Comparison of ENCODE assay signal across 10 mouse cellular contexts in genomic region chr7:71706201-71706600, GRCm38 (mm10).
DNase-seq lines count a peak whose midpoint lies in the region; ATAC-seq lines count a peak whose summit lies in the region.
"Had no signal": no experiment of that assay in that cellular context is flagged by ENCODE, and none has a peak within 500 bp of the region (broad histone marks: within the 10 kb centered on the region; RNA-seq: fewer than 3 reads in every experiment).

No protein-coding gene starts in this region.

- peak overlapping the region; percentile 74 for H3K4me2 ChIP-seq in heart, embryonic 11.5 days
- H3K4me2 ChIP-seq in lung, embryonic 16.5 days (ENCODE audit: low read depth, low read length) = no peak overlapping the region
- H3K4me2 ChIP-seq in hindbrain, embryonic 14.5 days (replicated peaks) = peak overlapping the region; percentile 74
- H3K4me2 ChIP-seq in stomach, embryonic 16.5 days (ENCODE audit: low read depth, low read length) = no peak overlapping the region; the same call in 1 of the 2 replicates

- H3K27ac ChIP-seq in heart, embryonic 11.5 days (ENCODE audit: low read depth, low read length) = 0 out of 2 replicates have a peak overlapping the region, but pooled peaks have one; percentile 57
- peak overlapping the region; percentile 47; the same call in 1 of the 2 replicates for H3K27ac ChIP-seq in lung, embryonic 16.5 days (ENCODE audit: low read length)
- H3K27ac ChIP-seq in hindbrain, embryonic 14.5 days = peak overlapping the region; percentile 72
- H3K27ac ChIP-seq in stomach, embryonic 16.5 days (ENCODE audit: low read length) = peak overlapping the region; percentile 6; the same call in 1 of the 2 replicates
- H3K27ac ChIP-seq: stomach, embryonic 15.5 days had no signal

- intact Hi-C loops in heart, postnatal 14 days (cut with DNase I) = loop anchor here (5.0 to 10.0 kb wide), 3 partner anchors 161 to 329 kb away; no protein-coding TSS in a partner anchor

- no peaks in the 10 kb centered on the region for H3K27me3 ChIP-seq in heart, embryonic 11.5 days (ENCODE audit: control insufficient read depth, insufficient read depth, low read length)
- no peaks in the 10 kb centered on the region for H3K27me3 ChIP-seq in lung, embryonic 16.5 days (ENCODE audit: control insufficient read depth, insufficient read depth, low read depth, low read length)
- no peaks in the 10 kb centered on the region for H3K27me3 ChIP-seq in hindbrain, embryonic 14.5 days (ENCODE audit: control insufficient read depth, insufficient read depth, low read length)
- peaks cover 8% of the 10 kb centered on the region; the same call in 1 of the 2 replicates for H3K27me3 ChIP-seq in stomach, embryonic 16.5 days (ENCODE audit: control insufficient read depth, insufficient read depth, low read length)

- 33% methylated on average over 3 of the region's 3 CpGs for WGBS in heart, embryonic 11.5 days (ENCODE audit: insufficient replicate concordance)
- WGBS in lung, embryonic 16.5 days = 47% methylated on average over 3 of the region's 3 CpGs
- WGBS in hindbrain, embryonic 14.5 days = 50% methylated on average over 3 of the region's 3 CpGs
- WGBS in stomach, embryonic 16.5 days = 67% methylated on average over 3 of the region's 3 CpGs

- ATAC-seq in heart, embryonic 11.5 days (replicated peaks; ENCODE audit: insufficient number of reproducible peaks, low FRiP score, low TSS enrichment) = no peak
- no peak for ATAC-seq in lung, embryonic 16.5 days (ENCODE audit: low read depth)
- no peak for ATAC-seq in hindbrain, embryonic 14.5 days (ENCODE audit: low FRiP score)
- no peak for ATAC-seq in stomach, embryonic 16.5 days (ENCODE audit: insufficient read depth, low FRiP score)

- no peaks in the 10 kb centered on the region for H3K36me3 ChIP-seq in heart, embryonic 11.5 days (ENCODE audit: control insufficient read depth, insufficient read depth, low read length)
- H3K36me3 ChIP-seq in lung, embryonic 16.5 days (ENCODE audit: control insufficient read depth, insufficient read depth, low read length) = no peaks in the 10 kb centered on the region
- H3K36me3 ChIP-seq in hindbrain, embryonic 14.5 days (replicated peaks; ENCODE audit: control insufficient read depth, insufficient read depth) = no peaks in the 10 kb centered on the region
- no peaks in the 10 kb centered on the region for H3K36me3 ChIP-seq in stomach, embryonic 16.5 days (ENCODE audit: control insufficient read depth, insufficient read depth, low read length)
- H3K36me3 ChIP-seq: stomach, embryonic 15.5 days had no signal

- no peak for DNase-seq in heart, postnatal 14 days
- no peak for DNase-seq in lung, postnatal 25 days (ENCODE audit: low spot score)
- DNase-seq in hindbrain, embryonic 14.5 days (ENCODE audit: low spot score) = no peak
- no peak for DNase-seq in cerebellum, postnatal 10 days
- DNase-seq in layer of hippocampus, adult 9-10 months (ENCODE audit: low spot score) = no peak

- peaks cover 7% of the 10 kb centered on the region; the same call in 1 of the 2 replicates for H3K4me1 ChIP-seq in heart, embryonic 11.5 days (ENCODE audit: control insufficient read depth, insufficient read depth, low read length)
- H3K4me1 ChIP-seq in lung, embryonic 16.5 days (replicated peaks; ENCODE audit: control insufficient read depth, insufficient read depth, low read length) = peaks cover 4% of the 10 kb centered on the region
- H3K4me1 ChIP-seq in hindbrain, embryonic 14.5 days (replicated peaks; ENCODE audit: control insufficient read depth, insufficient read depth, low read length) = peaks cover 5% of the 10 kb centered on the region; the same call in 1 of the 2 replicates
- peaks cover 4% of the 10 kb centered on the region; the same call in 1 of the 2 replicates for H3K4me1 ChIP-seq in stomach, embryonic 16.5 days (ENCODE audit: control insufficient read depth, insufficient read depth, low read length)
- H3K4me1 ChIP-seq: stomach, embryonic 15.5 days had no signal

- H3K4me3 ChIP-seq in heart, embryonic 11.5 days (ENCODE audit: low read depth, low read length) = no peak overlapping the region
- H3K4me3 ChIP-seq in lung, embryonic 16.5 days (ENCODE audit: low read length) = no peak overlapping the region
- no peak overlapping the region for H3K4me3 ChIP-seq in hindbrain, embryonic 14.5 days (replicated peaks; ENCODE audit: low read length)
- no peak overlapping the region for H3K4me3 ChIP-seq in stomach, embryonic 16.5 days (replicated peaks; ENCODE audit: low read length)
- H3K4me3 ChIP-seq: myocyte had no signal

- H3K9ac ChIP-seq in heart, embryonic 11.5 days (ENCODE audit: low read depth, low read length) = no peak overlapping the region
- no peak overlapping the region for H3K9ac ChIP-seq in lung, embryonic 16.5 days (ENCODE audit: low read length)
- peak overlapping the region; percentile 80; the same call in 1 of the 2 replicates for H3K9ac ChIP-seq in hindbrain, embryonic 14.5 days
- H3K9ac ChIP-seq in stomach, embryonic 16.5 days (ENCODE audit: low read length) = no peak overlapping the region

- H3K9me3 ChIP-seq in heart, embryonic 11.5 days (replicated peaks; ENCODE audit: control insufficient read depth, low read length) = no peaks in the 10 kb centered on the region
- H3K9me3 ChIP-seq in lung, embryonic 16.5 days (ENCODE audit: control insufficient read depth, low read length) = no peaks in the 10 kb centered on the region
- no peaks in the 10 kb centered on the region for H3K9me3 ChIP-seq in hindbrain, embryonic 14.5 days (ENCODE audit: control insufficient read depth, low read length)
- H3K9me3 ChIP-seq in stomach, embryonic 16.5 days (replicated peaks; ENCODE audit: control insufficient read depth, low read length) = no peaks in the 10 kb centered on the region
- H3K9me3 ChIP-seq: stomach, embryonic 15.5 days had no signal

Comparison
In these comparisons a context has a peak if more than half of its experiments do, and no peak if none do; other contexts are left out.
1. H3K27ac ChIP-seq: peak in every context shown above with its lines; median percentile 72 in hindbrain, embryonic 14.5 days; 57 in heart, embryonic 11.5 days; 47 in lung, embryonic 16.5 days; 6 in stomach, embryonic 16.5 days.
2. H3K4me2 ChIP-seq: peak in heart, embryonic 11.5 days (single experiment) and hindbrain, embryonic 14.5 days (single experiment); none in lung, embryonic 16.5 days (single experiment) and stomach, embryonic 16.5 days (single experiment).